Mouse (Mus musculus) liver, embryonic 12.5 days (tissue): ENCODE data around the gene Rap2b. TPM values are rescaled to one million over a fixed set of nuclear protein-coding genes. Genes with fewer than 3 reads are reported as not detected.

Experiments
- ATAC-seq: fragments of 200-750 bp; cut with Nextera tagmentation; 2 replicates; pipeline ENCODE4 v1.8.0; 2017; ENCODE audit warnings: moderate number of reproducible peaks, mild to moderate bottlenecking, moderate library complexity
- H3K27ac ChIP-seq: fragments of 300-500 bp; sonication (generic); 2 replicates; pipeline ENCODE4 v1.5.1; 2016; ENCODE audit warnings: mild to moderate bottlenecking
- H3K27me3 ChIP-seq: fragments of 300-500 bp; sonication (generic); replicated peaks from 2 replicates; pipeline ENCODE4 v1.6.1; 2016; ENCODE audit warnings: mild to moderate bottlenecking, moderate library complexity
- H3K36me3 ChIP-seq: fragments of 300-500 bp; sonication (generic); 2 replicates; pipeline ENCODE4 v1.6.1; 2016; ENCODE audit warnings: mild to moderate bottlenecking, moderate library complexity
- H3K4me1 ChIP-seq: fragments of 300-500 bp; sonication (generic); 2 replicates; pipeline ENCODE4 v1.6.1; 2016
- H3K4me2 ChIP-seq: fragments of 300-500 bp; sonication (generic); 2 replicates; pipeline ENCODE4 v1.6.1; 2016; ENCODE audit warnings: mild to moderate bottlenecking, moderate library complexity
- H3K4me3 ChIP-seq: fragments of 300-500 bp; sonication (generic); 2 replicates; pipeline ENCODE4 v1.5.1; 2016; ENCODE audit warnings: mild to moderate bottlenecking, moderate library complexity
- H3K9ac ChIP-seq: fragments of 300-500 bp; sonication (generic); 2 replicates; pipeline ENCODE4 v1.6.1; 2016; ENCODE audit warnings: mild to moderate bottlenecking, moderate library complexity
- H3K9me3 ChIP-seq: fragments of 300-500 bp; sonication (generic); replicated peaks from 2 replicates; pipeline ENCODE4 v1.6.1; 2016; ENCODE audit warnings: mild to moderate bottlenecking, moderate library complexity
- WGBS: fragments of 180-500 bp; shearing (Covaris S2); methylation state at CpG from one replicate; pipeline ENCODE4 v1.1.7; 2016; ENCODE audit not compliant: insufficient replicate concordance; 5-methylcytosine and 5-hydroxymethylcytosine counted together
- polyA plus RNA-seq: library from polyadenylated mRNA; unstranded; fragments of >200 nt; fragmentation: Nextera tagmentation; extraction: Ambion mirVana; gene quantifications from 2 replicates; pipeline ENCODE4 v1.2.1, GENCODE M21; 2016

The Rap2b gene
- polyA plus RNA-seq = 5.6 and 5.8 TPM in 2 replicates

DNA sequence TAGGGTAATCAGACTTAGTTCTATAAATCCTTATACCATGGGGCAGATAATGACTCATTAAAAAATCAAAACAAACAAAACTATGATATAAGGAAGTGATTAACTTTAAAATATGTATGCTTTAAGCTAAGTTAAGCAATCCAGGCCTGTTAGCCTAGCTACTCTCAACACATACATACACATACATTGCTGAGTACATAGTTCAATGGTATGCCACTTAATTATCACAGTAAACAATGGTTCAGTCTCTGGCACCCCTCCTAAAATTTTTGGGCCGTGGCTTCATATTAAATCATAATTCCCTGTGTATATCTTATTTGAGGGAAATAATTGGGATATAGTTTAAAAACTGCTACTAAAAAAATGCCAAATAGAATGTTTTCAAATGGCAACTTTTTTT, at the start of gene Rap2b:
Gene Rap2b (plus strand): TSS at position 301 of the 400 bp plus-strand sequence.
- no peaks in the 10 kb centered on the region for H3K36me3 ChIP-seq
- H3K9ac ChIP-seq = no peak within 1 kb of the TSS
- H3K27me3 ChIP-seq = no peaks in the 10 kb centered on the region
- H3K4me3 ChIP-seq = no peak within 1 kb of the TSS
- H3K4me1 ChIP-seq = peaks cover 40% of the 10 kb centered on the region
- H3K9me3 ChIP-seq = no peaks in the 10 kb centered on the region
- peak within 1 kb of the TSS; percentile 98; the same call in 1 of the 2 replicates for H3K4me2 ChIP-seq
- no peak for ATAC-seq
- H3K27ac ChIP-seq = no peak within 1 kb of the TSS
- 78% methylated on average over 1 of the region's 1 CpGs for WGBS

DNA sequence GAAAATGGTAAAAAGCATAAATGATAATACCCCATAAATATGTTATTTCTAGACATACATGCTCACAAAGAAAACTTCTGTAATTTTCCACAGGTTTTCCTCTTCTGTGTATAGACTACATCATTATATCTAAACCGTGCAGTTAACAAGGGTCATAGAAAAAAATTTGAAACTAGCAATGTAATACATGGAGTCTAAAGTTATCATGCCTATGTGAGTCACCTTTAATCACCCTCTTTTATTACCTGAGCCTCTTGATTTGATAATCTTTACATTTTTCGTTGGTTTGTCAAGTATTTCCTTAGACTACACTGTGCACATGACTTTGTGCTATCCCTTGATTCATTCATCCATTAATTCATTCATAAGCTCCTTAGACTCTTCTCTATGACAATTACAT, 46.4 kb upstream of the Rap2b start:
- Histone ChIP-seq H3K27me3 (no peaks in the 10 kb centered on the region), H3K4me3 (no peak overlapping the region), H3K4me1 (no peaks in the 10 kb centered on the region), H3K9me3 (no peaks in the 10 kb centered on the region), H3K4me2 (no peak overlapping the region), H3K36me3 (no peaks in the 10 kb centered on the region), H3K27ac (no peak overlapping the region), H3K9ac (no peak overlapping the region)
- no peak for ATAC-seq
- 50% methylated on average over 2 of the region's 2 CpGs for WGBS

GRCm38 (mm10) chr3:61320031-61320430, 41.4 kb upstream of the Rap2b start:
- 74% methylated on average over 2 of the region's 2 CpGs for WGBS
- H3K9me3 ChIP-seq = no peaks in the 10 kb centered on the region
- H3K4me3 ChIP-seq = no peak overlapping the region
- H3K27me3 ChIP-seq = no peaks in the 10 kb centered on the region
- H3K27ac ChIP-seq = no peak overlapping the region
- H3K4me2 ChIP-seq = no peak overlapping the region
- H3K36me3 ChIP-seq = no peaks in the 10 kb centered on the region
- no peaks in the 10 kb centered on the region for H3K4me1 ChIP-seq
- H3K9ac ChIP-seq = no peak overlapping the region
- ATAC-seq = no peak

DNA sequence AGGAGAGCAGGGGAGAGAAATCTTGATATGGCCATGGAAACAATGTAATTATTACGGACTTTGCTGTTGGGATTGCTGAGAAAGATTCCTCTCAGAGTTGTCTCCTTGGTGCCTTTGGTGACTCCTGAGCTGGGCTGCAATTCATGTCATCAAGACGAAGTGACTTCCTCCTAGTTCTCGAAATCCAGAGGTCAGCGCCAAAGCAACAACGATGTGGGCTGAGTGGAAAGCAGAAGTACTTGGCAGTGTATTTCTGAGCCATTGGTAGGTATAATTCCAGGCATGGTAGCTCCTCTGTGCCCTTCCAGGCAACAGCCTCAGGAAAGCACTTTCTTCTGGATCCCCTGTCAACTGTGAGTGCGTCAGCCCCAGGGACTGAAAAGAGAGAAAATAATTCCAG, 39.8 kb upstream of the Rap2b start:
- no peak overlapping the region for H3K9ac ChIP-seq
- H3K4me2 ChIP-seq = no peak overlapping the region
- H3K4me3 ChIP-seq = no peak overlapping the region
- no peaks in the 10 kb centered on the region for H3K36me3 ChIP-seq
- no peaks in the 10 kb centered on the region for H3K4me1 ChIP-seq
- H3K9me3 ChIP-seq = no peaks in the 10 kb centered on the region
- H3K27me3 ChIP-seq = no peaks in the 10 kb centered on the region
- no peak for ATAC-seq
- H3K27ac ChIP-seq = no peak overlapping the region
- 24% methylated on average over 6 of the region's 6 CpGs for WGBS

DNA sequence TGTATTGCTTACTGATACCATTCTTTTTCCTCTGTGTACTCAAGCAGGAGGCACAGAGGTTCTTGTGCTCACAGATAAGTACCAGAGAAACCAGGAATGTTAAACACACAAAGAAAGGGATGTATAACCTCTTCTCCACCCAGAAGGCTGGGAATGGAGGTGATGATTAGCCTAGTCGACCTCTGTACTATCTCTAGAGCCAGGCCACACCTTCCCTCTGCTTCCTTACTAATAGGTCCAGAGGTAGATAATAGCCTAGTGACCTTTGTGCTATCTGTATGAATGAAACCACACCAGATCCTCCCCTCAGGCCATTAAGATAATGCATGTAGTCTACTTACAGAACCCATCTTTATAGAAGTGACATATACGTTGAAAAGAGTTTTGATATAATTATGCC, 25.2 kb upstream of the Rap2b start:
- Histone ChIP-seq H3K36me3 (no peaks in the 10 kb centered on the region), H3K4me2 (no peak overlapping the region), H3K4me3 (no peak overlapping the region), H3K27ac (no peak overlapping the region), H3K4me1 (no peaks in the 10 kb centered on the region), H3K9me3 (no peaks in the 10 kb centered on the region), H3K27me3 (no peaks in the 10 kb centered on the region), H3K9ac (no peak overlapping the region)
- ATAC-seq = no peak
- WGBS = 27% methylated on average over 2 of the region's 2 CpGs

GRCm38 (mm10) chr3:61337230-61337629, 24.2 kb upstream of the Rap2b start:
- Histone ChIP-seq H3K4me2 (no peak overlapping the region), H3K9ac (no peak overlapping the region), H3K36me3 (no peaks in the 10 kb centered on the region), H3K27ac (no peak overlapping the region), H3K27me3 (no peaks in the 10 kb centered on the region), H3K4me3 (no peak overlapping the region), H3K9me3 (no peaks in the 10 kb centered on the region), H3K4me1 (no peaks in the 10 kb centered on the region)
- 70% methylated on average over 3 of the region's 3 CpGs for WGBS
- ATAC-seq = no peak

DNA sequence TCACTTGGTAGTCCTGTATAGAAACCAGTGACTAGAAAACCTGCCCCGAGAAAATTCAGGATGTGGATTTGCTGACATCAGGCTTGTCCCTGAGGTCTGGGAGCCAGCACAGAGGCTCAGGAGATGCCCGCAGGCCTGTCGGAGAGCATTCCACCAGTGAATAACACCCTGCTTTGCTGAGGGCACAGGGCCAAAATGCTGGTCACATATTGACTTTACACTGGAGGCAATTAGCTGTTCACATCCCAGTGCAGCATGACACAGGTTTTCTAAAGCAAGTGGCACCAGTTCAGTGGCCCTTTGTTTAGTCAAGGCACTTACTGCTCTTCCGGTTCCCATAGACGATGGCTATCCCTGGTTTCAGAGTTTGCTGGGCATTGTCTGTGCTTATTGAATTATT, 21.1 kb upstream of the Rap2b start:
- Histone ChIP-seq H3K9ac (no peak overlapping the region), H3K4me3 (no peak overlapping the region), H3K4me1 (no peaks in the 10 kb centered on the region), H3K9me3 (no peaks in the 10 kb centered on the region), H3K4me2 (no peak overlapping the region), H3K27ac (no peak overlapping the region), H3K36me3 (no peaks in the 10 kb centered on the region), H3K27me3 (no peaks in the 10 kb centered on the region)
- WGBS = 79% methylated on average over 5 of the region's 5 CpGs
- no peak for ATAC-seq

- 61% methylated on average over 7 of the region's 7 CpGs for WGBS
- Histone ChIP-seq H3K27ac (no peak overlapping the region), H3K4me3 (no peak overlapping the region), H3K4me1 (no peaks in the 10 kb centered on the region), H3K9ac (no peak overlapping the region), H3K4me2 (no peak overlapping the region), H3K9me3 (no peaks in the 10 kb centered on the region), H3K36me3 (no peaks in the 10 kb centered on the region), H3K27me3 (no peaks in the 10 kb centered on the region)
- ATAC-seq = no peak
These were observed 17.4 kb upstream of the Rap2b start for GRCm38 (mm10) chr3:61344031-61344430.

GRCm38 (mm10) chr3:61345636-61346035, 15.8 kb upstream of the Rap2b start:
- no peaks in the 10 kb centered on the region for H3K27me3 ChIP-seq
- no peak overlapping the region for H3K9ac ChIP-seq
- WGBS = 36% methylated on average over 1 of the region's 1 CpGs
- H3K4me1 ChIP-seq = no peaks in the 10 kb centered on the region
- no peaks in the 10 kb centered on the region for H3K36me3 ChIP-seq
- no peaks in the 10 kb centered on the region for H3K9me3 ChIP-seq
- H3K4me2 ChIP-seq = no peak overlapping the region
- H3K27ac ChIP-seq = no peak overlapping the region
- H3K4me3 ChIP-seq = no peak overlapping the region
- ATAC-seq = no peak

GRCm38 (mm10) chr3:61348036-61348614, 13.3 kb upstream of the Rap2b start:
- H3K4me3 ChIP-seq = no peak overlapping the region
- ATAC-seq = no peak
- 57% methylated on average over 4 of the region's 4 CpGs for WGBS
- no peaks in the 10 kb centered on the region for H3K9me3 ChIP-seq
- H3K4me2 ChIP-seq = no peak overlapping the region
- no peak overlapping the region for H3K27ac ChIP-seq
- no peaks in the 10 kb centered on the region for H3K36me3 ChIP-seq
- no peaks in the 10 kb centered on the region for H3K4me1 ChIP-seq
- H3K27me3 ChIP-seq = no peaks in the 10 kb centered on the region
- no peak overlapping the region for H3K9ac ChIP-seq

- H3K4me1 ChIP-seq = no peaks in the 10 kb centered on the region
- H3K27me3 ChIP-seq = no peaks in the 10 kb centered on the region
- H3K9me3 ChIP-seq = no peaks in the 10 kb centered on the region
- WGBS = 66% methylated on average over 1 of the region's 1 CpGs
- H3K36me3 ChIP-seq = no peaks in the 10 kb centered on the region
- no peak for ATAC-seq
- H3K4me2 ChIP-seq = no peak overlapping the region
- no peak overlapping the region for H3K9ac ChIP-seq
- no peak overlapping the region for H3K4me3 ChIP-seq
- no peak overlapping the region for H3K27ac ChIP-seq
These were observed 12.0 kb upstream of the Rap2b start for GRCm38 (mm10) chr3:61349433-61349832.

DNA sequence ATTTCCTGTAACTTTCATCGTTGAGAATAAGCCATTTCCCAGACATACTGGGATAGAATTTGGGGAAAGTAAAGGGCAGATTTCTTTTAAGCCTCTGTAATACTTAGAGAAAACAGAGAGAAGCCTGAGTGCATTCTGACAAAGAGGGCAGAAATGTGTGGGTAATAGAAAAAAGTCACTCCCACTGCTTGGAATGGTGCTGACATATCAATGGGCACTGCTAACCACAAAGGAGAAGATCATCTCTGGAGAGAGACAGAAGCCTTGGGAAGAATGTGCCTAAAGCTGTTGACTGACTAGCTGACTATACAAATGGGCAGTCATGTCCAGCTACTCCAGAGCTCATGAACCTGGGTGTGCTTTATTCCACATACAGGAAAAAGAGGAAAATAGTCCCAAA, 6.0 kb upstream of the Rap2b start:
- Histone ChIP-seq H3K4me3 (no peak overlapping the region), H3K9me3 (no peaks in the 10 kb centered on the region), H3K4me2 (no peak overlapping the region), H3K4me1 (0 out of 2 replicates have a peak, but pooled peaks cover 2% of the 10 kb centered on the region), H3K9ac (no peak overlapping the region), H3K36me3 (no peaks in the 10 kb centered on the region), H3K27me3 (no peaks in the 10 kb centered on the region), H3K27ac (no peak overlapping the region)
- 43% methylated on average over 1 of the region's 1 CpGs for WGBS
- ATAC-seq = no peak

GRCm38 (mm10) chr3:61358107-61358506, 3.3 kb upstream of the Rap2b start:
- peaks cover 15% of the 10 kb centered on the region for H3K4me1 ChIP-seq
- H3K4me2 ChIP-seq = no peak overlapping the region
- H3K9ac ChIP-seq = no peak overlapping the region
- no peak for ATAC-seq
- WGBS = 59% methylated on average over 6 of the region's 6 CpGs
- H3K4me3 ChIP-seq = no peak overlapping the region
- no peak overlapping the region for H3K27ac ChIP-seq
- no peaks in the 10 kb centered on the region for H3K36me3 ChIP-seq
- no peaks in the 10 kb centered on the region for H3K9me3 ChIP-seq
- no peaks in the 10 kb centered on the region for H3K27me3 ChIP-seq
